Mouse (Mus musculus): ENCODE data around the gene Atf5.
A peak's percentile ranks its signal among the peaks of the same experiment; 100 is the strongest.

The Atf5 gene

GRCm38 (mm10) chr7:44849416-44850111 lies 33.1 kb upstream of the Atf5 start:
- DNase-seq: peak; percentile 83

- DNase-seq: peak; percentile 97
Observed at GRCm38 (mm10) chr7:44848561-44849415, 32.3 kb upstream of the Atf5 start, which contains the start of the genes Akt1s1 and Tbc1d17. Gene Akt1s1, plus strand, starts transcription at chr7:44848991. Gene Tbc1d17, minus strand, starts transcription at chr7:44849079.

GRCm38 (mm10) chr7:44847772-44848171 lies 31.3 kb upstream of the Atf5 start:
- no peak for DNase-seq

DNA sequence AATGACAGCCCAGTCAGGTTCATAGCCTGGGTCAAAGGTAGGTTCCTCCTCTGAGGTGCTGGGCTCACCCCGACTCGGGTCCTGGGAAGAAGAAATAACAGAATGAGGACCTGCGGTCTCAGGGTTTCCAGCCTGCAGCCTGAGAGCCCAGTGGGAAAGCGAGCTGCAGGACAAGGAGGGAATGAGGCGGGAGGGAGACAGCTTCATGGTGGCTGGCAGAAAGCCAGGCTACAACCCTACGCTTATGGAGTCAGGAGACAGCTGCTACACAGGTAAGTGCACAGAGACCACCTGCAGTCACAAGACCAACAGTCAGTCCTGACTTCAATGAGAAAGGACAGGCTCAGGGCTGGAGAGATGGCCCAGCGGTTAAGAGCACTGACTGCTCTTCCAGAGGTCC lies 30.3 kb upstream of the Atf5 start:
- DNase-seq: no peak

- no peak for DNase-seq
Observed at GRCm38 (mm10) chr7:44845006-44845405, 28.5 kb upstream of the Atf5 start.

GRCm38 (mm10) chr7:44841825-44842463 lies 25.5 kb upstream of the Atf5 start:
- DNase-seq: no peak

- no peak for DNase-seq
Observed at GRCm38 (mm10) chr7:44840426-44840825, 24.0 kb upstream of the Atf5 start.

DNA sequence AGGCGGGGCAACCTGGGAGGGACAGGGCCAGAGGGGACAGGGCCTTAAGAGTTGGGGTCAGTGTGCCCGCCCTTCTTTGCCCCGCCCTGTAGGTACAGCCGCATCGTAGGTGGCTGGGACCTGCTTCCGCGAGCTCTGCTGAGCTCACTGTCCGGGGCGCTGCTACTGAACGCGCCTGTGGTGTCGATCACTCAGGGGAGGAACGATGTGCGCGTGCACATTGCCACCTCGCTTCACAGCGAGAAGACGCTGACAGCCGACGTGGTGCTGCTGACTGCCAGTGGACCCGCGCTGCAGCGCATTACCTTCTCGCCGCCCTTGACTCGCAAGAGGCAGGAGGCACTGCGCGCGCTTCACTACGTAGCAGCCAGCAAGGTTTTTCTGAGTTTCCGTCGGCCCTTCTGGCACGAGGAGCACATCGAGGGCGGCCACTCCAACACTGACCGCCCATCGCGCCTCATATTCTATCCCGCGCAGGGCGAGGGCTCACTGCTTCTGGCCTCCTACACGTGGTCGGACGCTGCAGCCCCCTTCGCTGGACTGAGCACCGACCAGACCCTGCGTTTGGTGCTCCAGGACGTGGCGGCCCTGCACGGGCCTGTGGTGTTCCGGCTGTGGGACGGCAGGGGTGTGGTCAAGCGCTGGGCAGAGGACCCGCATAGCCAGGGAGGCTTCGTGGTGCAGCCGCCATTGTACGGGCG lies 23.2 kb upstream of the Atf5 start:
- peak; percentile 67 for DNase-seq

DNA sequence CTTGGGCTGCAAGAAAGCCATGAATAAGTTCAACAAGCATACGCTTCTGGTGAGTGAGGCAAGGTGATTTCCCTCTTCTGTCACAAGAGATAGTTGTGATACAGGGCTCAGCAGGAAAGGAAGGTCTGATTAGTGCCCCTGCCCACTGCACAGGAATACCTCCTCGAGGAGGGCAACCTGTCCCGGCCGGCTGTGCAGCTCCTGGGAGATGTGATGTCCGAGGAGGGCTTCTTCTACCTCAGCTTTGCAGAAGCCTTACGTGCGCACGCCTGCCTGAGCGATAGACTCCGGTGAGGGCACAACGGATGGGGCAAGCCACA lies 22.7 kb upstream of the Atf5 start:
- DNase-seq: no peak

DNA sequence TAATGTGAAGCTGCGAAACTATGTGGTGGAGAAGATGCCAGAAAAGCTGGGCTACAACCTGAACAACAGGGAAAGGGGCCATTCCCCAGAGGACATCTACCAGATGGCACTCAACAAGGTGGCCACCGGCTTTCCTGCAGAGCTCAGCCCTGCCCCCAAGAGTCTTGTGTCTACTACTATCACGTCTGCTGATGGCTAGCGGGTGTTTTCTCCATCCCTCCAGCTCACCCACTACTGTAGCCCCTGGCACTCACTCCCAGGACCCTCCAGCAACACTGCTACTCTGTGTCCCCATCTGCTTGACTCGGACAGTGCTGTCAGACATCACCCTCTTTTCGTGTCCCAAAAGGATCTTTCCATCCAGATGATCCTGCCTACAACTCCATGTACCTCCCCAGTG lies 21.6 kb upstream of the Atf5 start:
- no peak for DNase-seq

DNA sequence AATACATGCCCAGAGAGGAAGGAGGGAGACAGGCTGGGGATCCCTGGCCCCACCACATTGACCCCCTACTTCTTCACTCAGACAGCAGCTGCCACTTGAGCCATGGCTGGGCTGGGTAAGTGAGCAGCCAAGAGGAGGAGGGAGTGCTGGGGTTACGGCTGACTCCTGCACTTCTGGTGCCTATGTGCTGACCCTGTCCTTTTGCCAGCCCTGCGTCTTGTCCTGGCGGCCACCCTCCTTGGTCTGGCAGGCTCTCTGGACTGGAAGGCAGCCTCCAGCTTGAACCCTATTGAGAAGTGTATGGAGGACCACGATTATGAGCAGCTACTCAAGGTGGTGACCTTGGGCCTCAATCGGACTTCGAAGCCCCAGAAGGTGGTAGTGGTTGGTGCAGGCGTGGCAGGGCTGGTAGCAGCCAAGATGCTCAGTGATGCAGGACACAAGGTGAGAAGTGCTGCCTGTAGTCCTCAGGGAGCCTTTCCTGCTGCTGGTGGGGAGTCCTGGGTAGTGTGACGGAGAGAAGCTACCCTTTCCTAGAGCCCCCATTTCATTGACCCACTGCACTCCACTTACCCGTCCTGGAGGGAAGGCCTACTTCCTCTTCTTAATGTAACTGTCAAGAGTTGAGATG lies 20.1 kb upstream of the Atf5 start:
- DNase-seq: no peak

GRCm38 (mm10) chr7:44836016-44836404 lies 19.6 kb upstream of the Atf5 start:
- no peak for DNase-seq

- no peak for DNase-seq
Observed at GRCm38 (mm10) chr7:44835373-44836015, 19.0 kb upstream of the Atf5 start.

DNA sequence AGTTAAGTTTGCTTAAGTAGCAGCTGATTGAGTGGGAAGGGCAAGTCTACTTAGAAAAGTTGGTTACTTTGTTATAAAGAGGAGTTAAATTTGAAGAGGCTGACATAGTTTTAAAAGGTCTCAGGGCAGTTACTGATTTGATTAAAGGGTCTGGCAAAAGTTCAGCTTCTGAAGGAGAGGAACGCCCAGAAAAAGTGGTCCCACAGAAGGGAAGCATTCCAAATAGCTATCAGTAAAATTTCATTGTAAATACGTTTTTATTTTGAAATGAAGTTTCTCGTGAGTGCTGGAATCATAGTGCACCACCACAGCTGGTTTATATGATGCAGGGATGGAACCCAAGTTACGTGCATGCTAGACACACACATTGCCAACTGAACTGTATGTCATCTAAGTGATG lies 16.3 kb upstream of the Atf5 start:
- DNase-seq: no peak

GRCm38 (mm10) chr7:44828706-44829105 lies 12.2 kb upstream of the Atf5 start:
- no peak for DNase-seq

DNA sequence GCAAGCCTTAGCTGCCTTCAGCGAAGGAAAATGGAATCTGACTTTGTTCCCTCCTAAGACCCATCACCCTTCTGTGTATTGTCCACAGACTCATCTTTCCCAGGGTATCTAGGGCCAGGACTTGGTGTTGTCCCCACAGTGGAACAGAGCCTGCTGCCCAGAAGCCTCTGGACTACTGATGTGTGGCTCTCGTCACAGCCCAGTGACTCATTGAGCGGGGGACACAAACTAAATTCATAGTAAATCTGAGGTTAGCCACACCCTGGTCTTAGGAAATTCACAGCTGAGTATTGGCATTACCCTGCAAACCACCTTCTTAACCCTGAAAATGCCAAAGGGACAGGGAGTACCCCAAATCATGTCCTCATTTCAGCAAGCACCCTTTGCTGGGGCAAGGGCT lies 10.3 kb upstream of the Atf5 start:
- DNase-seq: no peak

- DNase-seq: peak; percentile 87
Observed at GRCm38 (mm10) chr7:44824872-44825271, 8.4 kb upstream of the Atf5 start.

DNA sequence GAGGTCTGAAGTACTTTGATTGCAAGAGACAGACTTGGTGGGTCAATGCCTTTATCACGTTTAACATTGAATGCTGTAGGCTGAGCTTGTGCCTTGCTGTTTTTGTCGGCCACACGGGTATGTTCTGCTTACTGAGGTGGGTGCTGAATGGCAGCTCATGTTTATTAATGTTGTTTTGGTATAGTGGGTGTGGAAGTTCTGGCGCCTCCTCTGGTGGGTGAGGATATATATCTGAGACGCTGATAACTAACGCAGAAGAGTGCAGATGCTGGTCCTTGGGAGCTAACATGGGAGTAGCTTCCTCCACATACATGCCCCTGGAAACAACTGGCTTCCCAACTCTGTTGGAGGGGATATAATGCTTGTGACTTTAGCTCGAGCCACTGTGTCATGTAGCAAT lies 7.0 kb upstream of the Atf5 start:
- DNase-seq: no peak

DNA sequence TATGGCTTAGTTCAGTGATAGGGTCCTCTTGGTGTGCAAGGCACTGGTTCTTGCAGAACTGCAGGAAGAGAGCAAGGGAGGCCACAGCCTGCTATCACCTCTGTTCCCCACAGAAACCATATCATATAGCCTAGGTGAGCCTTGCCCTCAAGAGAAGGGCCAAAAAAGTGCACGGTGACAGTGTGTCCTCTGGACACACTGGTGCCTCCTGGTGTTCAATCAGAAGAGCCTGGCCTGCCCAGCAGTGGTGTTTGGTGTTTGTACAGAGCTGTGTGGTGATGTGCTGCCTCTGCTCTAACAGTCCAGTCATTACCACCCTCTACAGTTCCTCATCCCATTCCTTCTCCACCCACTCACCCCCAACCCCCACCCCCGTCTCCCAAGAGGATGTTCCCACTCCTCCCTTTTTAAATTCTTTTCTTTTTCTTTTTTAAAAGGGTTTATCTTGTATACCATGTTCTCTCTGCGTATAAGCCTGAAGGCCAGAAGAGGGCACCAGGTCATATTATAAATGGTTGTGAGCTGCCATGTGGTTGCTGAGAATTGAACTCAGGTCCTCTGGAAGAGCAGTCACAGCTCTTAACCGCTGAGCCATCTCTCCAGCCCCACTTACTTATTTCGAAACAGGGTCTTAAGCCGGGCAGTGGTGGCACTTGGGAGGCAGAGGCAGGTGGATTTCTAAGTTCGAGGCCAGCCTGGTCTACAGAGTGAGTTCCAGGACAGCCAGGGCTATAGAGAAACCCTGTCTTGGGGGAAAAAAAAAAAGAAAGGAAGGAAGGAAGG lies 5.4 kb upstream of the Atf5 start:
- DNase-seq: peak; percentile 0

- DNase-seq: peak; percentile 0
Observed at GRCm38 (mm10) chr7:44820525-44820924, 4.1 kb upstream of the Atf5 start.

DNA sequence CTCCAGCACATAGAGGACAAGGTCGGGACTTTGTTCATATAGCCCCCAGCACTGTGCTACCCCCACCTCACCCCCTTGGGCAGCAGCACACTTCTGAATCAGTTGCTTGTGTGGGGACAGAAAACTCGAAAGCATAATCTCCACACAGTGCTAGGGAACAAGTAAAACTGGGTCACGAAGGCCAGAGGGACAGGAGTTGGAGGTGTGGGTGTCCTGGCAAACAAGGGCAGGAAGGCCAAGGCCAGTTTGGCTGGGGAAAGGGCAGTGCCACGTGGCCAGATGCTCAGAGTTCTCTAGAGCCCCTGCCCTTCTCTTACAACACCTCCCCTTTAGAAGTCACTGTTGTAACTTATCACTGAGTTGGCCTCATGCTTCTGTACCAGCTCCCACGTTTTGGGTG lies 3.4 kb upstream of the Atf5 start:
- DNase-seq: no peak
